Mouse (Mus musculus) limb, embryonic 10.5 days (tissue): ENCODE data around the gene Letm1. TPM values are rescaled to one million over a fixed set of nuclear protein-coding genes. Genes with fewer than 3 reads are reported as not detected.

Source experiments
- DNase-seq: peaks from one replicate; pipeline ENCODE4 v3.0.0-alpha.2; 2017; ENCODE audit warnings: low spot score
- H3K27ac ChIP-seq: fragments of 300-500 bp; sonication (generic); 2 replicates; pipeline ENCODE4 v1.5.1; 2016; ENCODE audit warnings: mild to moderate bottlenecking
- H3K27me3 ChIP-seq: fragments of 300-500 bp; sonication (generic); 2 replicates; pipeline ENCODE4 v1.6.1; 2016; ENCODE audit warnings: low read depth, mild to moderate bottlenecking; ENCODE audit not compliant: poor library complexity, severe bottlenecking
- H3K36me3 ChIP-seq: fragments of 300-500 bp; sonication (generic); 2 replicates; pipeline ENCODE4 v1.6.1; 2016; ENCODE audit warnings: mild to moderate bottlenecking, moderate library complexity
- H3K4me1 ChIP-seq: fragments of 300-500 bp; sonication (generic); 2 replicates; pipeline ENCODE4 v1.6.1; 2016
- H3K4me3 ChIP-seq: fragments of 300-500 bp; sonication (generic); 2 replicates; pipeline ENCODE4 v1.5.1; 2016; ENCODE audit warnings: mild to moderate bottlenecking, moderate library complexity
- H3K9me3 ChIP-seq: fragments of 300-500 bp; sonication (generic); replicated peaks from 2 replicates; pipeline ENCODE4 v1.6.1; 2016; ENCODE audit warnings: mild to moderate bottlenecking
- whole genome bisulfite sequencing: fragments of 180-500 bp; shearing (Covaris S2); methylation state at CpG from one replicate; pipeline ENCODE4 v1.1.7; 2016; 5-methylcytosine and 5-hydroxymethylcytosine counted together
- polyA plus RNA-seq: library from polyadenylated mRNA; unstranded; fragments of >200 nt; fragmentation: Nextera tagmentation; extraction: Ambion mirVana; gene quantifications from 2 replicates; pipeline ENCODE4 v1.2.1, GENCODE M21; 2016

Gene Letm1
- polyA plus RNA-seq, 1 experiment from 2014 or later, result 66.8 TPM

GRCm38 (mm10) chr5:33697947-33698512 lies 84.6 kb downstream of the Letm1 start:
- Histone ChIP-seq H3K27me3 (peaks cover 87% of the 10 kb centered on the region), H3K4me3 (no peak overlapping the region)
- DNase-seq, result no peak

DNA sequence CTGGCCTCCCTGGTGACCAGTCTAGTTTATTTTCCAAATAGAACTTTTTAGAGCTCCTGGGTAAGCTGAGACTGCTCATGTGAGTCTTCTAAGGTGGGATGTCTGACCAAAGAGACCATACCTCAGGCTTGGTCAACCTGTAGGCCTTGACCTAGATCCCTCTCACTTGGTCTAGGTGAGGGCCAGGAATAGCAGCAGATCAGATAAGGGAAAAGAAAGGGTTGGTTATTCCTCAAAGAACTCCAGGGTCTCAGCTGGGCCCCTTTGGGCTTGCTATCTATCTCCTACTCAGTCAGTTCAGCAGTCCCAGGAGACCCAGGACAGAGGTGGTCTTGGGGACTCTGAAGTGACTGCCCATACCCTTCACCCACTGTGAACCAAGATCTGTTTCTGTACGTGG lies 85.1 kb downstream of the Letm1 start:
- WGBS, result 45% methylated on average over 1 of the region's 1 CpGs

More at GRCm38 (mm10) chr5:33697947-33698512, 84.6 kb downstream of the Letm1 start:
- H3K27ac ChIP-seq, result peak overlapping the region; percentile 27; the same call in 1 of the 2 replicates
- H3K9me3 ChIP-seq, result no peaks in the 10 kb centered on the region
- 19% methylated on average over 13 of the region's 13 CpGs for WGBS
- no peaks in the 10 kb centered on the region for H3K36me3 ChIP-seq
- peaks cover 78% of the 10 kb centered on the region for H3K4me1 ChIP-seq

DNA sequence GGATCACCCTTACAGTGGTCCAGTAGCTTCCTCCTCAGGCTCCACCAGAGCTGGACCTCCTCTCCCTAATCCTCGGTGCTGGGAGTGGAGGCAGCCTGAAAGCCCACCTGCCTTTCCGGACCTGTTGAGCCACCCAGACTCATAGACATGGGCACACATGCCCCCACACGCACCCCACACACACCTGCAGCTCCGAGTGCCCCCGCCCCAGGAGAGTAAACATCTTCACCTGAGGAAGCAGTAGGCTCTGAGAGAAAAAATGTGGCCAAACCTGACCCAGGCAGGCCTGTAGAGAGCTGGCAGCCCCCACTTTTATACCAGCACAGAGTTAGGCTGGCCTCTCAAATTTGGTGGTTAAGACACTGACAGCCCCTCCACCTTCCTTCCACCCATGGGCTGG lies 86.2 kb downstream of the Letm1 start:
- peak overlapping the region; percentile 58; the same call in 1 of the 2 replicates for H3K4me3 ChIP-seq
- peak overlapping the region; percentile 94 for H3K27ac ChIP-seq
- no peak for DNase-seq
- H3K27me3 ChIP-seq, result peaks cover 86% of the 10 kb centered on the region
- H3K36me3 ChIP-seq, result no peaks in the 10 kb centered on the region
- 46% methylated on average over 5 of the region's 5 CpGs for WGBS
- H3K9me3 ChIP-seq, result no peaks in the 10 kb centered on the region
- H3K4me1 ChIP-seq, result peaks cover 92% of the 10 kb centered on the region

More for the DNA sequence above, 85.1 kb downstream of the Letm1 start:
- Histone ChIP-seq H3K4me1 (peaks cover 83% of the 10 kb centered on the region), H3K27me3 (peaks cover 92% of the 10 kb centered on the region), H3K4me3 (no peak overlapping the region), H3K9me3 (no peaks in the 10 kb centered on the region), H3K36me3 (no peaks in the 10 kb centered on the region), H3K27ac (peak overlapping the region; percentile 27; the same call in 1 of the 2 replicates)
- no peak for DNase-seq

- Histone ChIP-seq H3K9me3 (no peaks in the 10 kb centered on the region), H3K4me3 (peak overlapping the region; percentile 58), H3K4me1 (peaks cover 90% of the 10 kb centered on the region), H3K27me3 (peaks cover 80% of the 10 kb centered on the region), H3K27ac (peak overlapping the region; percentile 94), H3K36me3 (no peaks in the 10 kb centered on the region)
- DNase-seq, result peak; percentile 74
- 1% methylated on average over 24 of the region's 24 CpGs for WGBS
Observed at GRCm38 (mm10) chr5:33695718-33696121, 86.9 kb downstream of the Letm1 start.

DNA sequence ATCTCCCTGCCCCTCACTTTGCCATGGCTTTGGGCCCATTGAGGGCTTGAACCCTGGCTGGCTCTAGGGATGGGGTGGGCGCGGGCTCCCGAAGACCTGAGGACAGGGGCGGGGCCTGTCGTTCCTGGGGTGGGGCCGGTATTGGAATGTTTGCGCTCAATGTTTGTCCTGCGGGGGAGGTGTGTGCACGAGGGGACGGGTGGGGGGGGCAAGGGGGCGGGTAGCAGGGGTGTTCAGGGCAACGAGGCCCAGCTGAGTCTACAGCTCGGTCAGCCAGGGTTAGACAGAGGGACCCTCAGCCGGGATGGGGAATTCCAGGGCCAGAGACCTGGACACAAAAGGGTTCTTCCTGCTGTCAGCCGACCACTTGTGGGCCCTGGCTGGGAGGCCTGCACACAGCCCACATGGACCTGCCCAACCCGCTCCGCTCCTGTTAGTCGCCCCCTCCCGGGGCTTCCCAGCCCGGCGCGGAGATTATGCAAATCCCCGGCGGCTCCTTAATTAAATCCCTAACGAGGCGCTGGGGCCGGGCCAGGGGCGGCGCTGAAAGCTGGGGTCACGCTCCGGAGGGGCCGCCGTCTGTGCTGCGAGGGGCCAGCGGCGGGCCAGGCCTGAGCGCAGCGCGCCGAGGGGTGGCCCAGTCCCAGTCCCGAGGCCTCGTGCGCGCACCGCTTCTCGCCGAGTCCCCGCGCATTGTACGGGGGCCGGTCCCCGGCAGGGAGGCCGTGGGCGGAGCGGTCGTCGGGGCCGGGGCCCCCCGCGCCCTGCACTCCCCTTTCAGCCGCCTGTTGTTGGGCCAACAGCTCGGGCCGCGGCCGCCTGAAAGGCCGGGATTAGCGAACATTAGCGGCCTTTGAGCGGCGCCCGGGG lies 87.5 kb downstream of the Letm1 start:
- peak overlapping the region; percentile 94 for H3K27ac ChIP-seq
- 1% methylated on average over 71 of the region's 71 CpGs for WGBS
- H3K9me3 ChIP-seq, result no peaks in the 10 kb centered on the region
- peaks cover 75% of the 10 kb centered on the region for H3K27me3 ChIP-seq
- H3K4me1 ChIP-seq, result peaks cover 89% of the 10 kb centered on the region
- no peaks in the 10 kb centered on the region for H3K36me3 ChIP-seq
- DNase-seq, result peak; percentile 77
- H3K4me3 ChIP-seq, result peak overlapping the region; percentile 58

GRCm38 (mm10) chr5:33694461-33694847 lies 88.2 kb downstream of the Letm1 start:
- Histone ChIP-seq H3K36me3 (no peaks in the 10 kb centered on the region), H3K27me3 (peaks cover 71% of the 10 kb centered on the region), H3K9me3 (no peaks in the 10 kb centered on the region), H3K27ac (peak overlapping the region; percentile 94), H3K4me3 (0 out of 2 replicates have a peak overlapping the region, but pooled peaks have one; percentile 58), H3K4me1 (peaks cover 89% of the 10 kb centered on the region)
- 54% methylated on average over 9 of the region's 9 CpGs for WGBS
- DNase-seq, result no peak

GRCm38 (mm10) chr5:33692393-33692792 lies 90.2 kb downstream of the Letm1 start:
- Histone ChIP-seq H3K27me3 (peaks cover 66% of the 10 kb centered on the region), H3K36me3 (no peaks in the 10 kb centered on the region), H3K27ac (peak overlapping the region; percentile 89), H3K9me3 (no peaks in the 10 kb centered on the region), H3K4me1 (peaks cover 83% of the 10 kb centered on the region), H3K4me3 (peak overlapping the region; percentile 27)
- 1% methylated on average over 24 of the region's 24 CpGs for WGBS
- DNase-seq, result peak; percentile 84

DNA sequence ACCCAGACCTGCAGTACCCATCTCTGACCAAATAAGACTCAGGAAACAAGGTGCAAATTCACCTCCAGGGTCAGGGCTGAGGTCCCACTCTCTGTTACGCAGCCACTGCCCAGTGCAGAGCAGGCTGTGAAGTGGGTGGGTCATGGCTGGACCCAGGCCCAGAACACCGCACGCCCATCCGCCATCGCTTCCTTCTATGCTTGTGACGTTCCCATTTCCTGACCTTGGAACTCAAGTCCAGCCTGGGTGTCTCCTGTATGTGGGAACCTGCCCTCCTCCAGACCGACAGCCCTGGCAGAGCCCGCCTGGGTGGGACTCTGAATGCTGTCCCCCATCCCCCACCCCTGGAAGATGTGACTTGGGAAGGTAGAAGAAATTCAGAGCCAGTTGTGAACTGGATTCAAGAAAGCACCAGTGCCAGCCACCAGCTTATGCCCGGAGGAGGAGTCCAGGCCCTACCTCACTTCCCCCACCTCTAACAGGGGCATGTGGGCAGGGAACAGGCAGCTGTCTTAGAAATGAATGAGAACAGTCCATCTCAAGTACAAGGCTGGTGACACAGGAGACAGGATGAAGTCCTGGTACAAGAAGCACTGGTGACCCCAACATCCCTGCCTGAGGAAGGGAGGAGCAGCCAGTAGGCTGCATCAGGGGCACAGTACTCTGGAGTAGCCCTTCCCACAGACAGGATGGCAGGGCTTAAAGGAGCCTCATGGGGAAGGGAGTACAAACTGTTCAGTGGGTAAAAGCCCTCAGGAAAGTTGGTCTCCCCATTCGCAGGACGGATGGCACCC lies 92.6 kb downstream of the Letm1 start:
- Histone ChIP-seq H3K4me3 (no peak overlapping the region), H3K27me3 (peaks cover 50% of the 10 kb centered on the region), H3K9me3 (no peaks in the 10 kb centered on the region), H3K36me3 (no peaks in the 10 kb centered on the region), H3K4me1 (peaks cover 60% of the 10 kb centered on the region), H3K27ac (peak overlapping the region; percentile 85)
- DNase-seq, result no peak
- 82% methylated on average over 11 of the region's 11 CpGs for WGBS

Other genes starting within 250 kb of the Letm1 start
- gene Fam53a, start 153.2 kb downstream of the Letm1 start, polyA plus RNA-seq, result 78.8 and 81.4 TPM in 2 replicates
- 0.30 and 0.91 TPM in 2 replicates for gene Gm9903, start 152.9 kb downstream of the Letm1 start, polyA plus RNA-seq
- gene Slbp, start 130.2 kb downstream of the Letm1 start, polyA plus RNA-seq, result 340 and 345 TPM in 2 replicates
- 323 and 325 TPM in 2 replicates for gene Tacc3, start 124.7 kb downstream of the Letm1 start, polyA plus RNA-seq
- gene Tmem129, start 124.4 kb downstream of the Letm1 start, polyA plus RNA-seq, result 40.5 and 47.2 TPM in 2 replicates
- 4.9 and 10.5 TPM in 2 replicates for gene Fgfr3, start 61.1 kb downstream of the Letm1 start, polyA plus RNA-seq
- gene Nsd2, start 37.9 kb upstream of the Letm1 start, polyA plus RNA-seq, result 79.4 and 90.3 TPM in 2 replicates
- 90.5 and 93.8 TPM in 2 replicates for gene Nelfa, start 153.6 kb upstream of the Letm1 start, polyA plus RNA-seq
- gene Gm1673, start 200.6 kb upstream of the Letm1 start, polyA plus RNA-seq, result 174 TPM in 2 replicates
- gene Nat8l, start 213.2 kb upstream of the Letm1 start, polyA plus RNA-seq, result 0.15 and 0.18 TPM in 2 replicates